Mouse (Mus musculus) adrenal gland, postnatal 0 days (tissue): ENCODE measurements around the gene Pbrm1. TPM values are rescaled to one million over a fixed set of nuclear protein-coding genes. Genes with fewer than 3 reads are reported as not detected.

Experiments
- polyA plus RNA-seq: library from polyadenylated mRNA; unstranded; fragments of >200 nt; fragmentation: Nextera tagmentation; extraction: Ambion mirVana; gene quantifications from 2 replicates; pipeline ENCODE4 v1.2.1, GENCODE M21; 2015

Pbrm1 gene
- polyA plus RNA-seq: 55.7 and 64.4 TPM in 2 replicates

DNA sequence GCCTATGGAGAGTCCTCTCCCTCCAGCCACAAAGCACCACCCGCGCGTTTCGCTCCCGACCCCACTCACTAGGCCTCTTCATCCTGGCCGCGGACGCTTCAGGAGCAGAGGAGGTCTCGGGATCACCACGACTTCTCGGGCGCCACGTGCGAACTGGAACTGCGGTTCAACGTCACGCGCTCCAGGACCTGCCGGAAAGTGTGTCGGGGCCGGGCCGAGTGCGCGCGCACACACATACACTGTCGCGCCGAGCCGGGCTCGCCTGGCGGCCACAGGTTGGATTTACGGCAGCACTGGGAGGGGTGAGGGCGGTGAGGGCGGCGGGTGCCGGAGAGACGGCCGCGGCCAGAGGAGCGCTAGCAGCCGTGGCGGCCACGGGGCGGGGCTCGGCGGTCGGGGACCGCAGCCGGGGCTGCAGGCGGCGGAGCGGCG, at the start of gene Pbrm1, which contains the start of gene Gnl3:
Gene Pbrm1 (plus strand): TSS at position 279 of the 432 bp plus-strand sequence.
Gene Gnl3 (minus strand): TSS at position 293 of the 432 bp plus-strand sequence.

DNA sequence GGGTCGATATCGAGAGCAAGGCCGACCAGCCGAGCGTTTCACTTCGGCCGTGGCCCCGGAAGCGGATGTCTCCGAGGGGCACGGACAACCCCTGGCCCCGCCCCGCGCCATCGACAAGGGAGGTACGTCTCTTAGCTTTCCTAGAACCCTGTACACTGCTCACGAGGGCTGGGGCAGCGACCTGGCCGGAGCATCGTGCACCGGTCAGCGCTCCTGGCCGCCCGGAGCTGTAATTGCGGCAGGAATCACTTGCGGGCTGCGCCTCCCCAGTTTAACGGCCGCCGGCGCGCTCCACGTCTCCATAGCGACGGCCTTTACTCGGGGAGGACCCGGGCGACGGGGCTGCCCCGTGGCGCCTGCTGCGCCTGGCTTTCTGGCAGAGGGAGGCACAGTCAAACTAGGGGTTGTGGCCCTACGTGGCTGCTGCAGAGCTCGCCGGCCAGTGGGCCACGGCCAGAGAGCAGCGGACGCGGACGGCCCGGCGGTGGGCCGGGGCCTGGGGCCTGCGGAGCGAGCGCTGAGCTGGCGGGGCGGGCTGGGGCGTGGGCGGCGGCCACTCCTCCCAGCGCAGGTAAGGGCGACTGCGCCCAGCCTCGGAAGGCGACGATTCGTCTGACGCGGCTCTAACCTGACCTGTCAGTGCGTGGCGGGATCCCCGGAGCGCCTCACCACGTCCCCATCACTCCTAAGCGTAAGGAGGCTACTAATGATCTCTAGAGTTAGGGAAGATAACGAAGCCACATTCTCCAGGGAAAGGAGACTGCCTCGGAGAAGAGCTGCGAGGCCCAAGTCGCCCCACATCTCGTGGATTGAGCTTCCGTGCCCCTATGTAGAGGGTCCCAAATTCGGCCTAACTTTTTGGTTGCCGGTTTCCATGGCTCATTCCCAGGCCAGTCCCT, 17.4 kb upstream of the Pbrm1 start, which contains the start of the genes Glt8d1 and Spcs1:
Gene Glt8d1 (plus strand): TSS at position 94 of the 899 bp plus-strand sequence.
Gene Spcs1 (minus strand): TSS at position 366 of the 899 bp plus-strand sequence.

DNA sequence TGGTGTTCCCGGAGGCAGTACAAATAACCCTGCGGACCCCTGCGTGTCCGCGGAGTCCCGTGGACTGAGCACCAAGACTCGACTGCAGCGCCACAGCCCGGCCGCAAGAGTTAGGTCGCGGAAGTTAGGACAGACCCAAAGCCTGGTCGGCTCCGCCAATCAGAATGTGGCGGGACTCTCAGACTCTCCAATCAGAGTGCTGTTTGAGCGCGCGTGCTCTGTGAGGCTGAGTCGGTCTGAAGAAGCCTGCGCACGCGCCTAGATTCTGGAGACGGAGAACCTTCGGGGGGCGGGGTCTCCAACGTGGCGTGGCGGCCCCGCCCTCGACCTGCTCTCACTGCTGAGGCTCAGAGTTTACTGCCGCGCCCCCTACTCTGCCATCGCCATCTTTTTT, 109.9 kb downstream of the Pbrm1 start, which contains the start of gene Smim4:
Gene Smim4 (minus strand): TSS at position 131 of the 394 bp plus-strand sequence.

DNA sequence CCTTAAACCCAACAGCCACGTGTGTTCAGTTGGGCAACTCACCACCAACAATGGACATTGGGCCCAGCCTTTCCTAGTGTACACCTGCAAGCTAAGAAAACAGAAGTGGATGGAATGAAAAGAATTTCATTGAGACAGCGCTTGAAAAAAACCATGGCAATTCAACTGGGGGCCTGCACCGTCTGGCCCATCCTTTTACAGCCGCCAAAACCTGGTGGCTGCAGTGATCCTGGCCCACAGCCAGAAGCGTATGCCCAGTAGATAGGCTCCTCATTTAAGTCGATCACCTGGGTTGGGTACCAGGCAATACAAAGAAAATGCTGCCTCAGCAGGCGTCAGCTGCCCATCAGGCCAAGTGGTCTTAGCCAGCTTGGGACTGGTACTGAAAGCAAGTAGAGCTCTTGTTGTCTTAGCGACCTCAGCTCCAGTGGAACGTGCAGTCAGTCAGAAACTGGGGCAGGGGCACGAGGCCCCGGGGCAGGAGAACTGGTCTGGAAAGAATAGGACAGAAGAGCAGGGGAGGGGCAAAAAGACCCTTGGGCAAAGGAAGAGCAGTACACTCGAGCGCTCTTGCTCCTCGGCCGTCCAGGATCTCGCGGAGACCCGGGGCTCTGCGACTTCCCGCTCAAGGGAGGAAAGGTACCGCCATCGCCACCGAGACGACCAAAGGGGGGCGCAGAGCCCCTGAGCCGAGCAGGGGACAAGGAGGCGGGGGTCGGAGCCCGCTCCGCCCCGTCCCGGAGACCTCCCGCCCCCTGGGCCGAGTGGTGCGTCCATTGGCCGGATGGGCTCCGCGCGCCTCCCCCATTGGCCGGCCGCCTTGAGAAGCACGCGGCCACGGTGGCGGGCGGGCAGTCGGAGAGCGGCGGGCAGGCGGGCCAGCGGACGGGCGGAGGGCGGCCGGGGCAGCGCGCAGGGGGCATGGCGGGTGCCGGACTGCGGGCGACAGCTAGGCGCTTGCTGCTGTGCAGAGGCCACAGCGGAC, 111.6 kb downstream of the Pbrm1 start, which contains the start of gene Nt5dc2:
Gene Nt5dc2 (plus strand): TSS at position 818 of the 985 bp plus-strand sequence.

DNA sequence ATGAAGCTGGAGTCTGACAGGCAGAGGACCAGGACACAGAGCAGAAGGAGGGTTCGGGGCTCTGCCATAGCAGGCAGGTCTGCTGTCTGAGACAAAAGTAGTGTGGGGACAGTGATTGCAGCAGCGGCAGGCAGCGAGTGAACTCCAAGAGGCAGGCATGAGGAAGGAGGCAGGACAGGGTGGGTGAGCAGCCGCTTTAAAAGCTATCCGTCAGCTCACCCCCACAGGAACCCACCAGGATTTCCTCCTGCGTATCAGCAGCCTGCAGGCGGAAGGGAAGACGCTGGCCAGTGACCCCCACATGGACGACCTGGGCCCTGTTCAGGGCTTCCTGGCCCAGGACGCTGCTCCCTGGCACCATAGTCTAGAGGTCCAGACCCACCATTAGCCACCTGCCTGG, 149.5 kb downstream of the Pbrm1 start, which contains the start of gene Stab1:
Gene Stab1 (minus strand): TSS at position 217 of the 400 bp plus-strand sequence.

Other genes with a start within 250 kb of the Pbrm1 start
- 13.4 and 14.1 TPM in 2 replicates for gene Tmem110, start 193.5 kb upstream of the Pbrm1 start, polyA plus RNA-seq
- gene Mustn1, start 139.9 kb upstream of the Pbrm1 start, polyA plus RNA-seq: 10.4 and 11.5 TPM in 2 replicates
- 12.1 and 20.6 TPM in 2 replicates for gene Itih4, start 132.7 kb upstream of the Pbrm1 start, polyA plus RNA-seq
- 37.4 and 49.1 TPM in 2 replicates for gene Itih3, start 95.4 kb upstream of the Pbrm1 start, polyA plus RNA-seq
- gene Itih1, start 75.8 kb upstream of the Pbrm1 start, polyA plus RNA-seq: 4.4 and 5.1 TPM in 2 replicates
- gene Nek4, start 67.8 kb upstream of the Pbrm1 start, polyA plus RNA-seq: 6.0 and 8.5 TPM in 2 replicates
- 83.1 and 91.9 TPM in 2 replicates for gene Glt8d1, start 17.7 kb upstream of the Pbrm1 start, polyA plus RNA-seq
- gene Spcs1, start 17.5 kb upstream of the Pbrm1 start, polyA plus RNA-seq: 938 and 1,152 TPM in 2 replicates
- 44.1 and 67.6 TPM in 2 replicates for gene Gnl3, start within 50 bp of the Pbrm1 start, polyA plus RNA-seq
- gene Smim4, start 109.8 kb downstream of the Pbrm1 start, polyA plus RNA-seq: 228 and 387 TPM in 2 replicates
- gene Nt5dc2, start 111.9 kb downstream of the Pbrm1 start, polyA plus RNA-seq: 91.1 and 124 TPM in 2 replicates
- 33.5 and 39.1 TPM in 2 replicates for gene Stab1, start 149.5 kb downstream of the Pbrm1 start, polyA plus RNA-seq
- 5.5 and 6.1 TPM in 2 replicates for gene Tnnc1, start 189.2 kb downstream of the Pbrm1 start, polyA plus RNA-seq
- 151 and 183 TPM in 2 replicates for gene Nisch, start 197.8 kb downstream of the Pbrm1 start, polyA plus RNA-seq
- gene Sema3g, start 198.7 kb downstream of the Pbrm1 start, polyA plus RNA-seq: 1.0 and 1.5 TPM in 2 replicates
- 14.6 and 16.4 TPM in 2 replicates for gene Phf7, start 232.2 kb downstream of the Pbrm1 start, polyA plus RNA-seq
- 34.6 and 44.1 TPM in 2 replicates for gene Bap1, start 232.3 kb downstream of the Pbrm1 start, polyA plus RNA-seq